Mouse (Mus musculus) midbrain, postnatal 0 days (tissue): Measurements from ENCODE around the gene Rbbp4. TPM values are rescaled to one million over a fixed set of nuclear protein-coding genes. Genes with fewer than 3 reads are reported as not detected.

Experiments
- ATAC-seq: fragments of 200-750 bp; cut with Nextera tagmentation; 2 replicates; pipeline ENCODE4 v1.8.0; 2017; ENCODE audit warnings: moderate number of reproducible peaks, mild to moderate bottlenecking, moderate TSS enrichment, moderate library complexity; ENCODE audit not compliant: low FRiP score
- DNase-seq: peaks from one replicate; pipeline ENCODE4 v3.0.0-alpha.2; 2015; ENCODE audit warnings: low spot score
- H3K27ac ChIP-seq: fragments of 300-500 bp; sonication (generic); 2 replicates; pipeline ENCODE4 v1.5.1; 2014; ENCODE audit warnings: low read depth, mild to moderate bottlenecking, low read length, mixed read lengths
- H3K27me3 ChIP-seq: fragments of 300-500 bp; sonication (generic); 2 replicates; pipeline ENCODE4 v1.6.1; 2014; ENCODE audit warnings: low read length, control low read depth, mixed read lengths; ENCODE audit not compliant: insufficient read depth
- H3K36me3 ChIP-seq: fragments of 300-500 bp; sonication (generic); 2 replicates; pipeline ENCODE4 v1.6.1; 2014; ENCODE audit warnings: low read length, control low read depth, mixed read lengths; ENCODE audit not compliant: insufficient read depth
- H3K4me1 ChIP-seq: fragments of 300-500 bp; sonication (generic); 2 replicates; pipeline ENCODE4 v1.6.1; 2014; ENCODE audit warnings: mild to moderate bottlenecking, control low read depth, antibody characterized with exemption, low read length, mixed read lengths; ENCODE audit not compliant: insufficient read depth
- H3K4me2 ChIP-seq: fragments of 300-500 bp; sonication (generic); 2 replicates; pipeline ENCODE4 v1.6.1; 2014; ENCODE audit warnings: low read depth, mild to moderate bottlenecking, low read length, mixed read lengths; ENCODE audit not compliant: poor library complexity, severe bottlenecking
- H3K4me3 ChIP-seq: fragments of 300-500 bp; sonication (generic); 2 replicates; pipeline ENCODE4 v1.5.1; 2014; ENCODE audit warnings: low read depth, mild to moderate bottlenecking, low read length, moderate library complexity
- H3K9ac ChIP-seq: fragments of 300-500 bp; sonication (generic); replicated peaks from 2 replicates; pipeline ENCODE4 v1.6.1; 2014; ENCODE audit warnings: mild to moderate bottlenecking, low read length, moderate library complexity, mixed read lengths; ENCODE audit not compliant: poor library complexity, severe bottlenecking
- H3K9me3 ChIP-seq: fragments of 300-500 bp; sonication (generic); 2 replicates; pipeline ENCODE4 v1.6.1; 2016; ENCODE audit warnings: low read length, control low read depth
- CTCF ChIP-seq: IDR thresholded peaks from 2 replicates; pipeline ENCODE4 v1.5.1; 2016; ENCODE audit warnings: antibody characterized with exemption, mild to moderate bottlenecking
- WGBS: fragments of 180-500 bp; shearing (Covaris S2); extraction: QIAGEN DNeasy Blood & Tissue Kit; methylation state at CpG from one replicate; pipeline ENCODE4 v1.1.7; 2014; 5-methylcytosine and 5-hydroxymethylcytosine counted together
- polyA plus RNA-seq: library from polyadenylated mRNA; unstranded; fragments of >200 nt; fragmentation: Nextera tagmentation; extraction: Ambion mirVana; gene quantifications from 2 replicates; pipeline ENCODE4 v1.2.1, GENCODE M21; 2015
- total RNA-seq: library from RNA; depleted of rRNA; stranded (reverse); fragments of >200 nt; gene quantifications from 2 replicates; pipeline ENCODE4 v1.2.3, GENCODE M21; 2014

Rbbp4 gene
- total and polyA plus RNA-seq, 2 experiments from 2014 or later: 79.2 to 198 TPM

GRCm38 (mm10) chr4:129320876-129321275, 14.3 kb downstream of the Rbbp4 start:
- H3K9me3 ChIP-seq: no peaks in the 10 kb centered on the region
- TF ChIP-seq CTCF: no peak
- DNase-seq (no peak), ATAC-seq (no peak)
- H3K4me3 ChIP-seq: no peak overlapping the region
- no peaks in the 10 kb centered on the region for H3K27me3 ChIP-seq
- peaks cover 26% of the 10 kb centered on the region; the same call in 1 of the 2 replicates for H3K36me3 ChIP-seq
- H3K4me1 ChIP-seq: no peaks in the 10 kb centered on the region
- WGBS: 92% methylated on average over 1 of the region's 1 CpGs
- no peak overlapping the region for H3K4me2 ChIP-seq
- no peak overlapping the region for H3K27ac ChIP-seq
- H3K9ac ChIP-seq: no peak overlapping the region

- peaks cover 61% of the 10 kb centered on the region for H3K36me3 ChIP-seq
- no peaks in the 10 kb centered on the region for H3K4me1 ChIP-seq
- no peaks in the 10 kb centered on the region for H3K27me3 ChIP-seq
- ATAC-seq (no peak), DNase-seq (no peak)
- H3K9ac ChIP-seq: no peak overlapping the region
- H3K4me3 ChIP-seq: no peak overlapping the region
- H3K9me3 ChIP-seq: no peaks in the 10 kb centered on the region
- H3K27ac ChIP-seq: no peak overlapping the region
- no peak overlapping the region for H3K4me2 ChIP-seq
- TF ChIP-seq CTCF: no peak
- WGBS: 83% methylated on average over 3 of the region's 3 CpGs
These were observed 21.3 kb downstream of the Rbbp4 start for GRCm38 (mm10) chr4:129313886-129314285.

GRCm38 (mm10) chr4:129307936-129308335, 27.2 kb downstream of the Rbbp4 start:
- no peak for TF ChIP-seq CTCF
- no peak for DNase-seq
- no peak overlapping the region for H3K4me3 ChIP-seq
- H3K4me2 ChIP-seq: no peak overlapping the region
- no peak overlapping the region for H3K9ac ChIP-seq
- H3K9me3 ChIP-seq: no peaks in the 10 kb centered on the region
- no peaks in the 10 kb centered on the region for H3K27me3 ChIP-seq
- H3K27ac ChIP-seq: no peak overlapping the region
- H3K36me3 ChIP-seq: peaks cover 34% of the 10 kb centered on the region
- H3K4me1 ChIP-seq: no peaks in the 10 kb centered on the region
- WGBS: 100% methylated on average over 1 of the region's 1 CpGs
- ATAC-seq: no peak

GRCm38 (mm10) chr4:129304306-129304705, 30.9 kb downstream of the Rbbp4 start:
- WGBS: 75% methylated on average over 1 of the region's 1 CpGs

GRCm38 (mm10) chr4:129303816-129304215, 31.4 kb downstream of the Rbbp4 start:
- ATAC-seq: no peak
- H3K4me1 ChIP-seq: no peaks in the 10 kb centered on the region
- no peaks in the 10 kb centered on the region for H3K27me3 ChIP-seq
- 89% methylated on average over 9 of the region's 9 CpGs for WGBS
- H3K36me3 ChIP-seq: peaks cover 17% of the 10 kb centered on the region; the same call in 1 of the 2 replicates
- no peak overlapping the region for H3K9ac ChIP-seq
- no peak for TF ChIP-seq CTCF
- no peak overlapping the region for H3K4me2 ChIP-seq
- H3K9me3 ChIP-seq: no peaks in the 10 kb centered on the region
- no peak for DNase-seq
- no peak overlapping the region for H3K27ac ChIP-seq
- no peak overlapping the region for H3K4me3 ChIP-seq

More at GRCm38 (mm10) chr4:129304306-129304705, 30.9 kb downstream of the Rbbp4 start:
- H3K4me2 ChIP-seq: no peak overlapping the region
- H3K36me3 ChIP-seq: peaks cover 19% of the 10 kb centered on the region; the same call in 1 of the 2 replicates
- TF ChIP-seq CTCF: no peak
- H3K4me1 ChIP-seq: no peaks in the 10 kb centered on the region
- H3K9ac ChIP-seq: no peak overlapping the region
- H3K4me3 ChIP-seq: no peak overlapping the region
- no peaks in the 10 kb centered on the region for H3K27me3 ChIP-seq
- no peaks in the 10 kb centered on the region for H3K9me3 ChIP-seq
- DNase-seq: no peak
- ATAC-seq: no peak
- H3K27ac ChIP-seq: no peak overlapping the region

- H3K4me2 ChIP-seq: no peak overlapping the region
- no peak for DNase-seq
- no peak overlapping the region for H3K27ac ChIP-seq
- H3K4me3 ChIP-seq: no peak overlapping the region
- 68% methylated on average over 5 of the region's 5 CpGs for WGBS
- no peak for ATAC-seq
- TF ChIP-seq CTCF: no peak
- H3K36me3 ChIP-seq: peaks cover 13% of the 10 kb centered on the region; the same call in 1 of the 2 replicates
- no peaks in the 10 kb centered on the region for H3K9me3 ChIP-seq
- H3K9ac ChIP-seq: no peak overlapping the region
- no peaks in the 10 kb centered on the region for H3K4me1 ChIP-seq
- no peaks in the 10 kb centered on the region for H3K27me3 ChIP-seq
These were observed 31.8 kb downstream of the Rbbp4 start for GRCm38 (mm10) chr4:129303401-129303800.
